ENCODE assay signal across 22 mouse cellular contexts in genomic region chr12:93335520-93335919, GRCm38 (mm10).
DNase-seq lines count a peak whose midpoint lies in the region; ATAC-seq lines count a peak whose summit lies in the region.
"Had no signal": no experiment of that assay in that cellular context is flagged by ENCODE, and none has a peak within 500 bp of the region (broad histone marks: within the 10 kb centered on the region; RNA-seq: fewer than 3 reads in every experiment).

No protein-coding gene starts in this region.

- ATAC-seq in frontal cortex, adult (ENCODE audit: low TSS enrichment): peak; percentile 65
- ATAC-seq: activated CD4-positive, CD25-positive, alpha-beta regulatory T cell, adult 4 months; CD4-positive, CD25-positive, alpha-beta regulatory T cell, adult 4 months; Patski had no signal

- no peak for DNase-seq in frontal cortex, postnatal 25 days (ENCODE audit: low spot score in 2 of 2)
- DNase-seq in A20 (ENCODE audit: low read depth, low spot score): peak; percentile 63
- peak; percentile 4 for DNase-seq in telencephalon, adult 2 months (ENCODE audit: low read depth, low spot score)
- no peak for DNase-seq in c-Kit-positive CD71-positive TER-119-positive erythroid progenitor cells, embryonic 14.5 days (ENCODE audit: low spot score)
- DNase-seq in Muller cell, postnatal 12 days (ENCODE audit: inconsistent ontology term): no peak
- DNase-seq: adrenal gland, adult 2 months; adrenal gland, adult 8-10 months; adrenal gland, postnatal 10 days; adrenal gland, postnatal 14 days; adrenal gland, postnatal 25 days; adrenal gland, postnatal 36 days; B cell, adult 2 months; cerebellum, adult 11 months; cerebellum, adult 11-12 months; cerebellum, adult 18-20 months; cerebellum, adult 2 months; cerebellum, adult 8-10 months; cerebellum, adult 9-10 months had no signal

Comparison
In these comparisons a context has a peak if more than half of its experiments do, and no peak if none do; other contexts are left out.
1. DNase-seq: peak in A20 (single experiment) and telencephalon, adult 2 months (single experiment); none in frontal cortex, postnatal 25 days (0 of 2), c-Kit-positive CD71-positive TER-119-positive erythroid progenitor cells, embryonic 14.5 days (single experiment) and Muller cell, postnatal 12 days (single experiment).